Mouse (Mus musculus) ES-E14 (cell line): ENCODE measurements around the gene Fgf11.

ENCODE experiments used
- CHD2 ChIP-seq: IDR thresholded peaks from 2 replicates; pipeline ENCODE4 v1.6.1; 2014; ENCODE audit warnings: mild to moderate bottlenecking, low read depth, low read length, inconsistent platforms
- ZC3H11A ChIP-seq: IDR thresholded peaks from 2 replicates; pipeline ENCODE4 v1.6.1; 2012; ENCODE audit warnings: low read depth, mild to moderate bottlenecking, inconsistent platforms, low read length, borderline replicate concordance
- ZNF384 ChIP-seq: IDR thresholded peaks from 2 replicates; pipeline ENCODE4 v1.6.1; 2012; ENCODE audit warnings: low read depth, low read length, inconsistent platforms

DNA sequence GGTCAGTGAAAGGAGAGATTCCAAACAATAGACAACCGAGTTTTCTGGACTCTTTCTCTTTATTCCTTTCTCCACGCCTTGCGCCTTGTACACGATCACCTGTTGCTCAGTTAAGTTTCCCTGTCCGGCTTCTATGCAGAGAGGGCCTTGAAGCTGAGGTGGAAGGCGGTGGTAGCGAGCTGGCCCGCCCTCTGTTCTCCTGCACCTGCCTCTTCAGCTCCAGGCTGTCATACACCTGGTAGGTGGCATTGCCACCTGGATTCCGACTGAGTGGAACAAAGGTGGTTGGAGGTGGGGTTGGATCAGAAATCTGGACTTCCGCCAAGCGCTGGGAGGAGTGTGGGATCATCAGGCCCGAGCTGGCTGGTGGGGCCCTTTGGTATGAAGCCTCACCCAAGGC lies 14.9 kb upstream of the Fgf11 start:
- TF ChIP-seq ZNF384 (no peak), ZC3H11A (no peak), CHD2 (no peak)
